Mouse (Mus musculus) testis, postnatal 10 days (tissue): ENCODE measurements around the gene Mrc1.

Experiments
- DNase-seq: peaks from one replicate; pipeline ENCODE4 v3.0.0; 2021; ENCODE audit warnings: low spot score

Mrc1 gene

DNA sequence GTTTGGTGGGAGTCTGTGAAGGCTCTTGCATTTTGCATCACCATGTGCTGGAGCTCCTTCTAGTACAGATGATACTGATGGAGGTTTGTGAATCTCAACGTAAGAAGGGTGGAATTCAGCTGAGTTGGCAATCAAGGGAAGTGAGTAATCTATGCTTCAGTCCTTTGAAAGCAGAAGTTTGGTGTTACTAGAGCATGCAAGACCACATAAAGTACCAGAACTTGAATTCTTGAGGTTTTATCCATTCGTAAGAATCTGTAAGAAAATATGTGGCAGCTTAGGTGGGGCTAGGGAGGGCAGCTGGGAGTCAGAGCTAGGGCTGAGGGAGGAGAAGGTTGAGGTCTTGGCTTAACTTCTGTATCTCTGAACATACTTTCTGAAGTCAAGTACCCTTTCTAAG, 15.5 kb downstream of the Mrc1 start:
- no peak for DNase-seq

DNA sequence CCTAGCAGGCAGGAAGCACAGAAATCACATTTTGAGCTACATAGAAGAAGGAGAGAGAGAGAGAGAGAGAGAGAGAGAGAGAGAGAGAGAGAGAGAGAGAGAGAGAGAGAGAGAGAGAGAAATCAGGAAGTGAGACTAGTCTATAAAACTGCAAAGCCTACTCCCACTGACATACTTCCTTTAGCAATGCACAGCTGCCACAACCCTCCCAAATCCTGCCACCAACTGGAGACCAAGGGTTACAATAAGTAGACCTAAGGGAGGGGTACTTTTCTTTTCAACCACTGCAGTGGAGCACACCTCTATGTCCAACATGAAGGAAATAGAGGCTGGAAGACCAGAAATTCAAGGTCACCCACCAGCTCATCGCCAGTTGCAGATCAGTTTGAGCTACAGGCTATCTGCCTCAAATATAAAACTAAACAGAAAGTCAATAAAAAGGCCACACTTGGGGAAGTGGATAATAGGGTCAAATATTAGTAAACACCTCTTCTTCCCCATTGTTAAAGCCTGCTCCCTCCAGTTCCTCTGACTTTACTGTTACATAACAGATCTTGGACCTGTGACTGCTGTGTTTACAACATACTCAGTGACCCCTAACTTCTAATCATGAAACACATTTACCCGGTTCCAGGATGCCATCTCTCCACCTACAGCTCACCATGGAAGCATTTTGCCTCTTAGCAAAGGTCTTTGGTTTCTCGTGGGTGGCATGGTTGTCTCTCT, 20.8 kb downstream of the Mrc1 start:
- no peak for DNase-seq

DNA sequence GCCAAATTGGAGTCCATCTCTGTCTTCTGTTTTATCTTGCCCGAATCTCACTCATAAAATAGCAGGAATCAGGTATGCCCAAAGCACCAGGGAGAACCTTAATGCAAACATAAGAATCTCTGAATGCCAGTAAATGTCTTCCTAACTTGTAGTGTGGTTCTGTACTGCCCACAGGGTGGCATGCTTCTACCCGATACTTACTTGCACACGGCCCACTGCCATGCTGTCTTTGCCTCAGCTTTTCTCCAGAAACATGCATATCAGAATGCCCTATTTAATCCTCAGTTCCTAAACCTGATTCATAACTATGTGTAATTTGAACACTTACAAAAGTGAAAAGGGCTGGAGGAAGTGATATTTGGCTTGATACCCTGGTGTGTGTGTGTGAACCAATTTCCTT, 22.7 kb downstream of the Mrc1 start:
- DNase-seq: no peak

DNA sequence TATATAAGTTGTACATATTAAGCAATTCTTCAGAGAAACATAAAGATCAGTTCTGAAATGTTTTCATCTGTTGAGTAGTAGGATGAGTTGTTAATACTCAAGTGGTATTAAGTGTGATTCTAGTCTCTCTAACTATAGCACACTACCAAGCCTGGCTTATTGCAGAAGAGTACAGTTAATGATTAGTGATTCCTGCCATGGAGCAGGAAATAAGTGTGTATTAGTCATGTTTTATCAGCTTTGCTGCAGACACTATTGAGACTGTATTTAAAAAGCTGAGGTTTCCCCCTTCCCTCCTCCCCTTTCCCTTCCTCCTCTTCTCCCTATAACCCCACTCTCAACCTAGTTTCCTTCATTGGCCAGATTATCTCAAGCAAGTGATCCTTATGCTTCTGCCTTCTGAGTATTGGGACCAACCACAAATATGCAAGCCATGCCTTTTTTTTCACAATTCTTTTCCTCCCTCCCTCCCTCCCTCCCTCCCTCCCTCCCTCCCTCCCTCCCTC, 29.2 kb downstream of the Mrc1 start:
- DNase-seq: no peak

DNA sequence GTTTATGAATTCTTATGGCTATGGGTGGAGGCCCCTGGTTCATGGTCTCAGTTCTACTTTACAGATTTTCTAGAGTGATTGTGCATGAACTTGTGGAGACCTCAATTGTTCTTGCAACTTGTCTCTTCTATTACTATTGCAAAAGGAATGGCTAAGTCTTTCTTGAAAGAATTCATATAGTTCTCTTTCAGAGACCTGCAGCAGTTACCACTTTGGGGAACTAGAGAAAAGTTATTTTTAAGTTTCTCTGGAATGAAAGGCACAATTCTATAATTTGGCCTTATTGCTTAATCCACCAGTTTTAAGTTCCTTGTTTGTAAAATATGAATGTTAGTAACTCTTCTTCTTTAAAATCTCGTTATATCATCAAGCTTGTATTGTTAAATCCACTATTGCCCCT, 32.9 kb downstream of the Mrc1 start:
- DNase-seq: no peak

DNA sequence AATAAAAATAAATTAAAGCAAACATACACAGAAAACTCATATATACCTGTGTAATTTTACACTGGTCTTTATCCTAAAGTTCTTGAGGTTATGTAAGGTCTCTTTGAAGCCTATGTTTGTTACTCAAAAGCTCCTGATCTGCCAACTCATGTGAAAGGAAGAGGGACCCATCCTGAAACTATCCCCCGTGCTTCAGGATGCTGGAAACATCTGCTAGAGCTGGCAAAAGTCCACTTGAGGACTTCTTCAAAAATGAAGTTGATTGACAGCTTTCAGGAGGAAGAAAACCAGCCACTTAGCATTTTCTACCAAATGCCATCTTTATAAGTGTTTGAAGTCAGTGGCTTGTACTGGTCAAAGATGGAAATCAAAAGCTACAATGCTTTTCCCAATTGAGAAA, 40.0 kb downstream of the Mrc1 start:
- no peak for DNase-seq

DNA sequence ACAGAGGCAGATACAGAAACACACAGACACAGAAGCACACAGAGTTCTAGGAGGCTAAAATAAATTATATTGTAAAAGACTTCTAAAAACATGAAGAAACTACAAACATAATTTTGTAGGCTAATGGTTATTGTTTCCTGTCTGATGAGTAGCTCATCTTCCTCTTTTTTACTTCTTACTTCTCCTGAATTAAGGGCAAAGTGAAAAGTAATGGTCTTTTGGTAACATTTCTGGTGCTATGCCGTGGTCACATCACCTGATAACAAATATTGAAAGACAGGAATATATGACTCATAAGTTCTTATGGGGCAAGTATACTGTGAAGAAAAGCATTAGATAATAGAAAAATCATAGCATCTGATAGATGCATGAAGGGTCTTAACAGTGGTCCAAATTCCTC, 42.9 kb downstream of the Mrc1 start:
- no peak for DNase-seq

DNA sequence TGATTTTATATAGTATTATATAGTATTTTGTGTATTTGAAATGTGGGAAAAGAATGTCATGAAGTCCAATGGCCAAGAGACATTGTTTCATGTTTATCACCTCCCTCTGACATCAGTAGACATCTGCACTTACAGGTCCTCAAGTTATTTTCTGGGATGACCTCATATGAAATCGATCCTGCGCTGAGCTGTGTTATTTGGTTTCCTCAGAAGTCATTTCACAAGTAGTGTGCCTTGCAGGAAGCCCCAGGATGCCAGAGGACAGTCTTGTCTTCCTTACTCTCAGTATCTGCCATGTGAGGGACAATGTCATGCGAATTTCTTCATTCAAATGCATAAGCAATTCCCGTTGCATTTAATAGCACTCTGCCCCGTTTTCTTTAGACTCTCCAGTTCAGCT, 46.6 kb downstream of the Mrc1 start:
- no peak for DNase-seq

DNA sequence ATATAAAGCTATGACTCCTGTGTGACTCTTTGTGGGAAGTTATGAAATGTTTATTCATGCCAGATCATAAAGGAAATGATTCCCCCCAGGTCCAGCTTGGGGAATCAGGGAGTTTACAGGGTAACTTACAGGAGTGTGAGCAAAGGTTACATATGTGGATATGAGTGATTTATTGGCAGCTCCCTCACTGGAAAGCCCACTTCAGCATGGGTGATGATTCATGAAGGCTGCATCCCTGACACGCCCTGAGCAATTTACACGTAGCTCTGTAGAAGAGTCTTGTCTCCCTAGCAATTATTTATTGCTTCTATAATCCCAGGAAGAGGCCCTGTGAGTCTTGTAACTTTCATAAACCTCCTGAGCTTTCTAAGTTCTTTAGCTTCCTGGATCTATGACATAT, 50.1 kb downstream of the Mrc1 start:
- no peak for DNase-seq

DNA sequence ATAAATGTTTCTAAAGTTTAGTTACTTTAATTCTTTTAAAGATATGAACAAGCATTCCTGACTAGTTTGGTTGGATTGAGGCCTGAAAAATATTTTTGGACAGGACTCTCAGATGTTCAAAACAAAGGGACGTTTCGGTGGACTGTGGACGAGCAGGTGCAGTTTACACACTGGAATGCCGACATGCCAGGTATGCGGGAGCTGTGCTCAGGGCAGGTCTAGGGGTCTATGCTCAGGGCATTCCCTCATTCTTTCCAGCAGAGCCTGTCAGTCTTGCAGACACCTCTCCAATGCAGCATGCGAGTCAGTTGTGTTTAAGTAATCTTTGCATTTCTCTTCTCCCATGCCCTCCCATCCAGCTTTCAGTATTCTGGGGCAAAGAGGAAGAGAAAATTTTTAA, 50.6 kb downstream of the Mrc1 start:
- no peak for DNase-seq

DNA sequence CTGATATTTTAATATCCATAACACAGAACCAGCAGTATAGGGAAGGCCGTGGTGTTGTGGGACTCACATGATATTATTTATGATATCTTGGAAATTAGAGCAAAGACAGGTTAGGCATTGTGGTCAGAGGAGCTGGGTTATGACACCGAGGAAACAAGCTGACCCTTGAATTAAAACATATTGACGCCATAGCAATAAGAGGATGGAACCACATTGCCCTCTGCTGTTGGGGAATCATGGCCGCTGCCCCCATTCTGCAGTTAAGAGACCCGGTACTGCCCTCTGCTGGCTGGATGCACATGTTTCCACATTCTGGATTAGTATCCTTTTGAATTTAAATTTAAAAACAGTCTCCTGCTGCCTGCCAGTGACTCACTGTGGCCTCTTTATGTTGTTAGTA, 66.1 kb downstream of the Mrc1 start:
- peak; percentile 96 for DNase-seq

DNA sequence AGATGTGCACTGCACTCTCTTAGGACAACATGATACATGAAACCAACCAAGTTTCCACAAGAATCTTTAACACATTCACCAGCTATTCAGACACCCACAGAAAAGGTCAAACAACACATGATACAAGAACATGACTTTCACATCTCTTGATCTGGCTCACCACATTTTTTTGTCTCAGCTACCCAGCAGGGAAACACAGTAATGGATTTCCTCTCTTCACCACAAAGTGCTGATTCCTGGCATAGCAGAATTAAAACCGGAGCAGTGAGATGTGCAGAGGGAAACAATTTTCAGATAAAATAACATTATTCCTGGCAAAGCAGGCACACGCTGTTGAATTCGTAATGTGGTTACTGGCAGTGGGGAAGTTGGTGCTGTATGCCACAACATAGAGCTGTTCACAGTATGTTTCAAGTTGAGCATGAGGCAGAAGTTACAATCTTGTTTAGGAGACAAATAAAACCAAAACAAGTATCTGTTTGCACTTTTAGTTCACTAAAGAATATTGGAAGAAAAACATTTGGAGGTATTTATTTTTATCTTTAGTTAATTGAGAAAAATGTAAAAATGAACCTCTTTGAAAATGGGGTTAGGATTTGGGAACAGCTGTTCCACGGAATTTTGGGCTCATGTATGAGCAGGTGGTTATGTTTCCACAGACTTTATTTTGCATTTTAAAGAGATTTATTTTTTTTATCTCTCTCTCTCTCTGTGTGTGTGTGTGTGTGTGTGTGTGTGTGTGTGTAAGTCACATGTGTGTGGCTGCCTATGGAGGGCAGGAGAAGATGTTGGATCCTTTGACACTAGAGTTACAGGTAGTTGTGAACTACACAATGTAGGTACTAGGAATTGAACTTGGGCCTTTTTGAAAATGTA, 83.6 kb downstream of the Mrc1 start:
- no peak for DNase-seq

DNA sequence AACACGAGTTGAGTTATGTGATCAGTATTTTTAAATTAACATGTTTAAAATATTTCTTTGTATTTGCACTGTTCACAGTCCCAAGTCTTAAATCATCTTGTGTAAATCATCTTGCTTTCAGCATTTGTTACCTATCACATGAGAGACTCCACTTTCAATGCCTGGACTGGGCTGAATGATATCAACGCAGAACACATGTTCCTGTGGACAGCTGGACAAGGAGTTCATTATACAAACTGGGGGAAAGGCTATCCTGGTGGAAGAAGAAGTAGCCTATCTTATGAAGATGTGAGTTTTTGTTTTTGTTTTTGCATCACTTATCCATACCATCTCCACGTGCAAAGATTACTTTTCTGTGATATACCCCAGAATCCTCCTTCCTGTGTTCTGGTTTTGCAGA, 85.9 kb downstream of the Mrc1 start:
- DNase-seq: no peak

DNA sequence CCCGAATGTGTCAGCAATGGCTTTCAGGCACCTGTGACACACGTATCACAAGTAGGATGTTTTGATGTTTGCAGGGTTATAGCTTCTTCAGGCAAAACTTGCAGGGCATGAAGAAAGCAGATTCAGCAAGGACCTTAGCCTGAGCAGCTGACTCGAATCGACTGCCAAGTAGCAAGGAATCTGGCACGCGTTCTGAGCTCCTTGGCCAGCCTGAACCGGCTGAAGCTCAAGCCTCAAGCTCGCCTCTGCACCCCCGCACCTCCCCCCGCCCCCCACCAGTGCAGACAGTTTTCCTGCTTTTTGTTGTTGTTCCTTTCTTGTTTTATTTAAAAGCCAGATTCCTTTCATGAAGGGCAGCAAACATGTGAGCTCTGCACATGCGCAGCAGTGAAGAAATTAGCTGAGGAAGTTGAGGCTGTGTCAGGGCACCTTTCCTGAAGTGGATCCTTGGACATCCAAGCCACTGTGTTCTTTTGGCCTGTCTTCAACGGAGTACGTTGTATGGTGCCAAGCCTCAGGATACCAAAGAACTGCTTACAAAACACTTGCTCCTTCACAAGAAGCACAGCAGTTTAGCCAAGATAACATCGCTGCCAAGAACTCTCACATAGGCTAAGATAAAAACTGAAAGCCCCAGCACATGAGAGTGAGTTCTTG, 112.6 kb downstream of the Mrc1 start:
- peak; percentile 80 for DNase-seq

DNA sequence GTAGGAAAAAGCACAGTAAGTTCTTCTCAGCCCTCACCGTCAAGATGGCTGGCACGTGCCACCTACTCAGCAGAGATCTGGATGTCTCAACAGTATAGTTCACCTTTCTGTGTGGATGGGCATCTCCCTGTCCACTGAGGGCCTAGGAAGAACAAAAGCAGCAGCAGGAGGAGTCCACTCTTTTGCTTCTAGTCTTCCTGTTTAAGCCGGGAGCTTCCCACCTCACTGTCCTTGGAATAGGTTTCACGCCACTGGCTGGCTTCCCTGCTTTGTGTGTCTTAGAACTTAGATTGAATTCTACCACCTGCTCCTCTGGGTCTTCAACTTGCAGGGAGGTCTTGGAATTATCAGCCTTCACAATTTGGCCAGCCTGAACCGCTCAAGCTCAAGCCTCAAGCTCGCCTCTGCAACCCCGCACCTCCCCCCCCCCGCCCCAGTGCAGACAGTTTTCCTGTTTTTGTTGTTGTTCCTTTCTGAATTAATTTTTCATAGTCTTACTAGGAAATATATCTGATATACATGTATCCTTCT, 113.2 kb downstream of the Mrc1 start:
- DNase-seq: peak; percentile 38
